Mouse (Mus musculus) hindbrain, postnatal 0 days (tissue): ENCODE measurements around the gene Tenm4. TPM values are rescaled to one million over a fixed set of nuclear protein-coding genes. Genes with fewer than 3 reads are reported as not detected.

Source experiments
- ATAC-seq: fragments of 200-750 bp; cut with Nextera tagmentation; 2 replicates; pipeline ENCODE4 v1.8.0; 2017; ENCODE audit warnings: mild to moderate bottlenecking, moderate TSS enrichment, moderate library complexity
- DNase-seq: peaks from one replicate; pipeline ENCODE4 v3.0.0-alpha.2; 2015; ENCODE audit warnings: low spot score
- H3K27ac ChIP-seq: fragments of 300-500 bp; sonication (generic); 2 replicates; pipeline ENCODE4 v1.5.1; 2014; ENCODE audit warnings: mild to moderate bottlenecking
- H3K27me3 ChIP-seq: fragments of 300-500 bp; sonication (generic); 2 replicates; pipeline ENCODE4 v1.6.1; 2014; ENCODE audit warnings: low read length, mixed read lengths; ENCODE audit not compliant: insufficient read depth
- H3K36me3 ChIP-seq: fragments of 300-500 bp; sonication (generic); 2 replicates; pipeline ENCODE4 v1.6.1; 2014; ENCODE audit warnings: low read length, mixed read lengths; ENCODE audit not compliant: insufficient read depth
- H3K4me1 ChIP-seq: fragments of 300-500 bp; sonication (generic); 2 replicates; pipeline ENCODE4 v1.6.1; 2014; ENCODE audit warnings: antibody characterized with exemption, low read length, mixed read lengths; ENCODE audit not compliant: insufficient read depth
- H3K4me2 ChIP-seq: fragments of 300-500 bp; sonication (generic); 2 replicates; pipeline ENCODE4 v1.6.1; 2014; ENCODE audit warnings: low read depth, mild to moderate bottlenecking, low read length, moderate library complexity, mixed read lengths
- H3K4me3 ChIP-seq: fragments of 300-500 bp; sonication (generic); 2 replicates; pipeline ENCODE4 v1.5.1; 2014; ENCODE audit warnings: low read length
- H3K9ac ChIP-seq: fragments of 300-500 bp; sonication (generic); replicated peaks from 2 replicates; pipeline ENCODE4 v1.6.1; 2014; ENCODE audit warnings: mild to moderate bottlenecking, low read length, moderate library complexity, mixed read lengths
- H3K9me3 ChIP-seq: fragments of 300-500 bp; sonication (generic); 2 replicates; pipeline ENCODE4 v1.6.1; 2016; ENCODE audit warnings: low read length, mixed read lengths
- CTCF ChIP-seq: IDR thresholded peaks from 2 replicates; pipeline ENCODE4 v1.5.1; 2016; ENCODE audit warnings: antibody characterized with exemption, control low read depth, low read depth
- WGBS: fragments of 180-500 bp; shearing (Covaris S2); extraction: QIAGEN DNeasy Blood & Tissue Kit; methylation state at CpG from one replicate; pipeline ENCODE4 v1.1.7; 2014; 5-methylcytosine and 5-hydroxymethylcytosine counted together
- polyA plus RNA-seq: library from polyadenylated mRNA; unstranded; fragments of >200 nt; fragmentation: Nextera tagmentation; extraction: Ambion mirVana; gene quantifications from 2 replicates; pipeline ENCODE4 v1.2.1, GENCODE M21; 2015
- total RNA-seq: library from RNA; depleted of rRNA; stranded (reverse); fragments of >200 nt; gene quantifications from 2 replicates; pipeline ENCODE4 v1.2.3, GENCODE M21; 2014

The Tenm4 gene
- total and polyA plus RNA-seq, 2 experiments from 2014 or later: 24.1 to 49.7 TPM

DNA sequence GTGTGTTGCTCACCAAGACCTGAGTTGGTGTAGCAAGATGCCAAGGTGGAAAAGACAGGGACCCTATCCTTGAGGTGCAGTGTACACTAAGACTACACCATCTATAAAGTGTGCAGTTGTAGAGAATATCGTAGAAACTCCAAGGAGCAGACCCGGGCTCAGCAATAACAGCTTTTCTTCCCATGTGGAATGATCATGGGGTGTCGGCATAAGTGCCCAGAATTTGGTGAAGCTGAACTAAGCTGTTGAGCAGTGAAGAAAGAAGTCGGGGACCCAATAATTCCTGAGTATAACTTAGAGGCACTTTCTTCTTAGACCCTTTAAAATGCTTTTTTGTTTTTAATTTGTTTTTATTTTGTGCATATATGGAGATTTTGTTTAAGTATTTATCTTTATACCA, 426.8 kb downstream of the Tenm4 start:
- H3K9ac ChIP-seq: no peak overlapping the region
- no peak overlapping the region for H3K4me2 ChIP-seq
- no peaks in the 10 kb centered on the region for H3K4me1 ChIP-seq
- no peak for ATAC-seq
- no peak overlapping the region for H3K4me3 ChIP-seq
- no peak overlapping the region for H3K27ac ChIP-seq
- peak; percentile 9 for DNase-seq
- H3K36me3 ChIP-seq: no peaks in the 10 kb centered on the region
- H3K27me3 ChIP-seq: no peaks in the 10 kb centered on the region
- WGBS: 78% methylated on average over 4 of the region's 4 CpGs
- no peak for TF ChIP-seq CTCF
- no peaks in the 10 kb centered on the region for H3K9me3 ChIP-seq

DNA sequence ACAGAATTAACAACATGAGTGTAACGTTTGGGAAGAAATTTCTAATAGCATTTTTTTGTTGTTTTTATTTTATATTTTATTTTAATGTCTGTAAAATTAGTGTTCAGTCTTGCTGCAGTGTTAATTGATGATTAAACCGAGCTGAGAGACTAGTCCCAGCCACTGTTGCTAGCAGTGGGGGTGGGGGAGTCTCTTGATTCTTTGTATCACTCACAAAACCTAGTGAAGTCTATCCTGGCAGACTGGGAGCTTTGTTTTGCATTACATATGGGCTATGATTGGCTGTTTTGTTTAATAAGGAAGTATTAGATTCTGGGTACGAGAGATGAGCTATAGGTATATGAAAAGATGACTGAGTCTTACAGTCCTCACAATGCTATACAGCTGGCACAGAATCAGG, 428.0 kb downstream of the Tenm4 start:
- H3K27ac ChIP-seq: no peak overlapping the region
- TF ChIP-seq CTCF: no peak
- DNase-seq (no peak), ATAC-seq (no peak)
- no peaks in the 10 kb centered on the region for H3K36me3 ChIP-seq
- no peak overlapping the region for H3K4me2 ChIP-seq
- H3K4me1 ChIP-seq: no peaks in the 10 kb centered on the region
- no peak overlapping the region for H3K9ac ChIP-seq
- WGBS: 75% methylated on average over 3 of the region's 3 CpGs
- H3K27me3 ChIP-seq: no peaks in the 10 kb centered on the region
- no peak overlapping the region for H3K4me3 ChIP-seq
- no peaks in the 10 kb centered on the region for H3K9me3 ChIP-seq

DNA sequence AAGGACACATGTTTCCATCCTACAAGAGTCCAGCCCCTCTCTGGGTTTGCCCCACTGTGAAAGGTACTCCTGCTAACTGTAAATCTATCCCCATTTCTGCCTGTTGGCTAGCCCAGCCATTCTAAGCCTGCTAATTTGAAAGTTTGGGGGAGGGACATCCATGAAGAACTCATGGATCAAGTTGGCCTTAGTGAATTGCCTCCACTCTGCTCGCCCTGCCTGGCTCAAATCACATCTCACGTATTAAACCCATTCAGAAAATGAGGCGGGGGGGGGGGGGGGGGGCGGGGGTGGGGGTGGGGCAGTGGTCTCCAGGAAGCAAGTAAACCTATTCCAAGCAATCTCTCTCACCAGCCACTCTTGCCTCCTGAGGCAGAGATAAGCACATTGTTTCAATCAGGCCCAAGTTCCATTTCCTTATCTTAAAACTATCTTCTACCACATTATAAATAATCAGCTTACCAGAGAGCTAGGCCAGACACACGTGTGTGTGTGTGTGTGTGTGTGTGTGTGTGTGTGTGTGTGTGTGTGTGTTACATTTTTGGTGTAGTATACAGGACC, 429.4 kb downstream of the Tenm4 start:
- H3K27me3 ChIP-seq: no peaks in the 10 kb centered on the region
- 59% methylated on average over 4 of the region's 5 CpGs for WGBS

DNA sequence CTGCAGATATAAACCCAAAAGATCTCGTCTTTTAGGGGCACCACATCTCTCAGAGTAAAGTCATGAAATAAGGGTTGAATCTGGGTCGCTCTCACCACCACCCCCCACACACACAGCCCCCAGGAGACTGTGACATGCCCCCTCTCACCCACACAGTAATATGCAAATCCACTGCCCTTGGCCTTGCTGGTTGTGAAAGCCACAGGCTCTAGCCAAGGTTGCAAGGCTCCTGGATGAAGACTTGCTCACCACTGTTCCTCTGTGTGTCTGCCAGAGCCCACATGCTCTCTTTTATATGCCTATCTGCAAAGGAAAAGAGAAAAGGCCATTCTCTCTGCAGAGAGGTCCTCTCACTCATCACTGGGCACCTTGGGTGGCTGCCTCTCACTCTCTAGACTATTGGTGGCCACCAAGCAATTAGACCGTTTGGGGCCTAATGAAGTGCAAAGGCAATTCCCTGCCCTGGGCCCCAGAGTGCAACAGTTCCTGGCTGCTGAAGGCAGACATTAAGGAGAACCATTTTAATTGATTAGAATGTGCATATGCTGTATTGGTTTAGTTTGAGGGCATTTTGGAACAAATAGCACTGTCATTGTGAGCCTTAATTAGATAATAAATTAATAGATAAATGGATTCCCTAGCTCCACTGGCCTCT, 433.2 kb downstream of the Tenm4 start:
- no peak overlapping the region for H3K9ac ChIP-seq
- H3K4me1 ChIP-seq: no peaks in the 10 kb centered on the region
- no peak for TF ChIP-seq CTCF
- ATAC-seq (no peak), DNase-seq (no peak)
- H3K4me2 ChIP-seq: no peak overlapping the region
- no peaks in the 10 kb centered on the region for H3K36me3 ChIP-seq
- H3K27ac ChIP-seq: no peak overlapping the region
- no peaks in the 10 kb centered on the region for H3K9me3 ChIP-seq
- no peak overlapping the region for H3K4me3 ChIP-seq
- WGBS: 62% methylated on average over 3 of the region's 3 CpGs
- no peaks in the 10 kb centered on the region for H3K27me3 ChIP-seq

More for the DNA sequence above, 429.4 kb downstream of the Tenm4 start:
- DNase-seq: no peak
- Histone ChIP-seq H3K9me3 (no peaks in the 10 kb centered on the region), H3K9ac (no peak overlapping the region), H3K4me2 (no peak overlapping the region), H3K27ac (no peak overlapping the region), H3K4me3 (no peak overlapping the region), H3K4me1 (no peaks in the 10 kb centered on the region), H3K36me3 (no peaks in the 10 kb centered on the region)
- ATAC-seq: no peak
- TF ChIP-seq CTCF: no peak

DNA sequence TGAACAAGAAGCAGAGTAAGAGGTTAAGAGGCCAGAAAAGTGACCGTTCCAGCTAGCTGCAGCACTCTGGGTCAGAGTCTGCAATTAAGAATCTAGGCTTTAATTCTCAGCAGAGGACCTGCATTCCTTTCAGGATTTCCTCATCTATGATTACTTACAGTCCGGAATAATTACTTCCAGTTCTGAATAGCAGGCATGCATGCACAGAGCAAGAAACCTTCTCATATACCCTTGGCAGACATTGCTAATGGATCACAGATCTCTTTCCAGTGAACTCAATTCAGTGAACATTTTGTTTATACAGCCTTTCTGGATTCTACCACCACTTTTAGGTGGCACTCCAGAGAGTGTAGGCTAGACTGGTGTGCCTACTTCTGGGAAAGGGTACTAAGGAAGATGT, 434.3 kb downstream of the Tenm4 start:
- 66% methylated on average over 2 of the region's 2 CpGs for WGBS

DNA sequence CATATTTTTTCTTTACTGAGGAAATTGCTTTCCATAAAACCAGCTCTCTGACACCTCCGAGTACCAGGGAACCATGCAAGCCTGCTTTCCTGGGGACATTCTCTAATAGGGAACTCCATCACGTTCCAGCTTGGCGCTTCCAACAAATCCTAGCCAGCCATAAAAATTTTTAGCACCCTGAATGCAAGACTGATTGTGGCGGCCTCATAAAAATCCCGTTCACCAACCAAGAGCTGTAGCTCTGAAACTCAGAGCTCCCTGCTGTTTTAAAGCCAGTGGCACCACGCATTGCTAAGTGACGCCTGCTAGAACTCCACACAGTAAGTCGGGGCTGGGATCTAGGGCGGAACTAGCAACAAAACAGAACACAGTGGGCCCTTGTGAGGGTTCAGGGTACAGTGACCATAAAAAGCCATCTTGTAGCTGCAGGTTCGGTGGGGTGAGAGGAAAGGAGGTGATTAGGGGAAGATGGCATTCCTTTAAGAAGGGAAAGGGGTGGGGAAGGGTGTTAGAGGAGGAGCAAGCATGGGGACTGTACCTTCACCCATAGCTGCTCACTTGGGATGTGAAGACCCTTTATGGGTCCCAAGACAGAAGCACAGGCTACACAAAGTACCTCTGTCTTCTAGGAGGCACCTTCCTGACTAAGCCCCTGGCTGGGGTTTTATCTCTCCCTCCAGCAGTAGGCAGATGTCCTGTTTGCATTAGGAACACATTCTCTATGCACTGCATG, 439.0 kb downstream of the Tenm4 start:
- TF ChIP-seq CTCF: no peak
- WGBS: 44% methylated on average over 10 of the region's 10 CpGs
- H3K4me3 ChIP-seq: no peak overlapping the region
- H3K9ac ChIP-seq: no peak overlapping the region
- H3K4me1 ChIP-seq: no peaks in the 10 kb centered on the region
- H3K36me3 ChIP-seq: no peaks in the 10 kb centered on the region
- DNase-seq (peak; percentile 9), ATAC-seq (no peak)
- no peaks in the 10 kb centered on the region for H3K9me3 ChIP-seq
- no peak overlapping the region for H3K27ac ChIP-seq
- no peaks in the 10 kb centered on the region for H3K27me3 ChIP-seq
- no peak overlapping the region for H3K4me2 ChIP-seq

More for the DNA sequence above, 434.3 kb downstream of the Tenm4 start:
- no peak for TF ChIP-seq CTCF
- no peaks in the 10 kb centered on the region for H3K4me1 ChIP-seq
- DNase-seq: no peak
- no peaks in the 10 kb centered on the region for H3K9me3 ChIP-seq
- no peak overlapping the region for H3K4me2 ChIP-seq
- no peak overlapping the region for H3K4me3 ChIP-seq
- no peak overlapping the region for H3K27ac ChIP-seq
- ATAC-seq: no peak
- no peaks in the 10 kb centered on the region for H3K36me3 ChIP-seq
- no peak overlapping the region for H3K9ac ChIP-seq
- no peaks in the 10 kb centered on the region for H3K27me3 ChIP-seq

DNA sequence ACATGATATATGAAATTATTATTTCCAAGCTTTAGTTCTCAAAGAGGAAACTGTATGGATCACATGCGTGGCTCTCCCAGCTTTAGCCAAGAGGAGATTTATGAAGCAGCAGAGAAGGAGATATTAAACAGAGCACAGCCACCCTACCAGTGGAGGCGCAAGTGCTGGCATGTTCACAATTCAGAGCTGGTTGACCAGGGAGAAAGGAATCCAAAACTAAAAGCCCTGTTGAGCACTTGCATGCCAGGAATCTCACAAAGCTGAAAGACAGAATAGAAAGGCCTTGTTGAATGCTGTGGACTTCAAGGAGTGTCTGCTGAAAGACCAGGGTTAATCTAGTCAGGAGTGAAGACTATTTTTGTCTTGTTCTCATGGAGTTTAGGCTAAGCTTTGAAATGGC, 446.3 kb downstream of the Tenm4 start:
- H3K4me3 ChIP-seq: no peak overlapping the region
- no peak for TF ChIP-seq CTCF

More for the DNA sequence above, 446.3 kb downstream of the Tenm4 start:
- ATAC-seq: no peak
- no peaks in the 10 kb centered on the region for H3K9me3 ChIP-seq
- 80% methylated on average over 2 of the region's 2 CpGs for WGBS
- DNase-seq: no peak
- H3K27me3 ChIP-seq: no peaks in the 10 kb centered on the region
- no peak overlapping the region for H3K27ac ChIP-seq
- H3K36me3 ChIP-seq: no peaks in the 10 kb centered on the region
- no peak overlapping the region for H3K4me2 ChIP-seq
- no peaks in the 10 kb centered on the region for H3K4me1 ChIP-seq
- H3K9ac ChIP-seq: no peak overlapping the region
